Mouse (Mus musculus) forebrain, embryonic 10.5 days (tissue): ENCODE measurements at regions not wholly inside any gene's neighbourhood (a gene's known extent, or its start where the extent isn't known, plus 50 kb on each side); places are given as distances from the start of the nearest gene placed in this dataset.
"Not testable (repeated sequence)": the region's sequence is repeated elsewhere in the genome, so short reads cannot be mapped to it uniquely, and the experiment has no call there.

Source experiments
- DNase-seq: peaks from one replicate; pipeline ENCODE4 v3.0.0-alpha.2; 2017; ENCODE audit warnings: low spot score; ENCODE audit errors: extremely low spot score
- H3K27ac ChIP-seq: fragments of 300-500 bp; sonication (generic); 2 replicates; pipeline ENCODE4 v1.5.1; 2016; ENCODE audit warnings: mild to moderate bottlenecking
- H3K27me3 ChIP-seq: fragments of 300-500 bp; sonication (generic); 2 replicates; pipeline ENCODE4 v1.6.1; 2016; ENCODE audit warnings: mild to moderate bottlenecking; ENCODE audit not compliant: poor library complexity, severe bottlenecking
- H3K36me3 ChIP-seq: fragments of 300-500 bp; sonication (generic); replicated peaks from 2 replicates; pipeline ENCODE4 v1.6.1; 2016; ENCODE audit warnings: mild to moderate bottlenecking, moderate library complexity
- H3K4me1 ChIP-seq: fragments of 300-500 bp; sonication (generic); 2 replicates; pipeline ENCODE4 v1.6.1; 2016
- H3K4me3 ChIP-seq: fragments of 300-500 bp; sonication (generic); 2 replicates; pipeline ENCODE4 v1.5.1; 2016; ENCODE audit warnings: mild to moderate bottlenecking, moderate library complexity
- H3K9me3 ChIP-seq: fragments of 300-500 bp; sonication (generic); 2 replicates; pipeline ENCODE4 v1.6.1; 2016; ENCODE audit warnings: mild to moderate bottlenecking, moderate library complexity
- WGBS: fragments of 180-500 bp; shearing (Covaris S2); methylation state at CpG from one replicate; pipeline ENCODE4 v1.1.7; 2016; 5-methylcytosine and 5-hydroxymethylcytosine counted together

DNA sequence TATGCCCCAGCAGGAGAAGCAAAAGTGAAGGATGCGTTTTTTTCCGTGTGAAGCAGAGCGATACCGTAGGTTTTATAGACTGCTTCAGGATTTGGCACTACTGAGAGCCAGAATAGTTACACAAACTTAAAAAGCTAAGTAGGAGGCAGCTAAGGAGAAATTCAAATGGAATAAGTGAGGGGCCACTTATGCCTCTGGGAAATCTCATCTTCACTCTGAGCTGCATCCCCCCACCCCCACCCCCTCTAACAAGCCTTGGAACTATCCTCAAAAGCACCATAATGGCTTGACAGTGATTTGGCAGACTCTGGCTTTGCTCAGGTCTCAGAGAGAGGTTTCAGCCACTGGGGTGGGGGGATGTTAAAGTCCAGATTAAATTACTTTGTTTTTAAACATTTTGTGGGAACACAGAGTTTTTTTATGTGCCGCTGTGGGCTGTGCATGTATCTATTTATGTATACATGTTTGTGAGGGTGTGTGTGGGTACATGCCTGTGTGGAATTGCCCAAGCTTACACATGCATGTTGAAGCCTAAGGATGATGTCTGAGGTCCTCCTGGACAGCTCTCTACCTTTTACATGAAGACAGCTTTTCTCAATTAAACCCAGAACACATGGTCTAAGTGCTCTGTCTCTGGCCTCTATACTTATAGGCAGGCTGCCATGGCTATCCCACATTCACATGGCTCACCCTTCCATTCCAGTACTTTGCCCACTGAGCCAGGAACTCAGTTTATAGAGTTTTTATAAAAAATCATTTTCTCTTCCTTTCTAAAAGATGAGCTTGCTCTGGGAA lies 396.6 kb downstream of the Epm2a start:
- no peak overlapping the region for H3K27ac ChIP-seq
- no peaks in the 10 kb centered on the region for H3K4me1 ChIP-seq
- H3K9me3 ChIP-seq, result no peaks in the 10 kb centered on the region
- no peaks in the 10 kb centered on the region for H3K36me3 ChIP-seq
- no peak overlapping the region for H3K4me3 ChIP-seq
- WGBS, result 92% methylated on average over 5 of the region's 5 CpGs
- no peak for DNase-seq
- no peaks in the 10 kb centered on the region for H3K27me3 ChIP-seq

DNA sequence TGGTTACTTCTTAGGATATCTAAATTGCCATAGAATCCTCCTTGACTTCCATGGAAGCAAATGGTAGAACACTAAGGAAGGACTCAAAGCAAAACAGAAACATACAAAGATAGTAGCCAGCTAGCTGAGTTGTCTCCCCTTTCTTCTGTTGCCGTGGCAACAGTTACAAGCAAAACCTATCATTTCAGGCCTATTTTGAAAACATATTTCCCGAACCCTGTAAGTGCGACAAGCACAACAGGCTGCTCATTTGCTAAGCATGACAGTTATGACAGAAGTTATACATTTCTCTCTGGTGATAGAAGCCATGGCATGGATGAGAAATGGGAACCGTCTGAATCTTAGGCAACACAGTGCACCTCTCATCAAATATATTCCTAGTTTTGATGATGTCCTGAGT lies 402.4 kb downstream of the Epm2a start:
- Histone ChIP-seq H3K27me3 (no peaks in the 10 kb centered on the region), H3K4me1 (no peaks in the 10 kb centered on the region), H3K4me3 (no peak overlapping the region), H3K36me3 (no peaks in the 10 kb centered on the region), H3K9me3 (no peaks in the 10 kb centered on the region), H3K27ac (no peak overlapping the region)
- no peak for DNase-seq
- 90% methylated on average over 4 of the region's 4 CpGs for WGBS

DNA sequence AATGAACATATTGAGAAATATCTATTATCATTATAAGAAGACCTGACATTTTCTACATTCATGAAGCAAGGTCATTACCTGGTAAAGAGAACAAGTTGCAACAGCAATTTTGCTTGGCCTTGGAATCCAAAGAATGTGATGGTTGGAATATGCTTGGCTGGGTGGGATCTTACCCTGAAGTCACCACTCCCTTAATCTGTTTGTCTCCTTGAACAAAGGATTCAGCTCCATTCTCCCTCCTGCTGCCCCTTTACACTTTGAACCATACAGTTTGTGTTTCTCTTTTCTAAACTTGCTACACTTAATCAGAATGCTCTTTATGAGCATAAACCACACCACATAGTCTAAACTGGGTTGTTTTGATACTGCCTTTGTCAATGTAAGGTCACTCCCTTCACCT lies 403.8 kb downstream of the Epm2a start:
- Histone ChIP-seq H3K36me3 (no peaks in the 10 kb centered on the region), H3K27ac (no peak overlapping the region), H3K9me3 (no peaks in the 10 kb centered on the region), H3K4me3 (no peak overlapping the region), H3K4me1 (no peaks in the 10 kb centered on the region), H3K27me3 (no peaks in the 10 kb centered on the region)
- DNase-seq, result no peak

DNA sequence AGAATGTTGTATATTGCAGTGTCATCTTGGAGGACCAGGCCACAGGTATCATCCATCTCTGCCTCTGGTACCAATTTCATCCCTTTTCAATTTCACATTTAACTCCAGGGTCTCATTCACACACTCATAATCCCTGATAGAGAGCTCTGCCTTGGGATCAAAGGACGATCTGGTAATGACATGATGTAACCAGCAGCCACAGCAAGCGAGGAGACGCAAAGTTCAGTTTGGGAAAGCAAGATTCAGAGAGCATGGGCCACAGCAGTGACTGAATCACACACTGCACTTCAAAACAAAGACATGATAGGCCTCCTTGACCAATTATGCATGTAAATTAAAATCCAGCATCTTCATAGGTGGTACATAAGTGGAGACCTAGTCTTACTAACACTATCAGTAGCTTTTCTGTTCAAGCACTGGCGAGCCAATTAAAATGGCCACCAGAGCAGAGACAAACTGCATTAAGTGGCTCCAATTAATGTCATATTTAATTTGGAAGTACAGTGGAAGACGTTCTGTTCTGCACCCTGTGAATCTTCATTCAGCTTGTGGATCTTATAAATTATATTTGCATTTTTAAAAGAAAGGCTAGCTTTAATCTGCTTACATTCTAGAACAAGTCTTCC lies 412.0 kb downstream of the Epm2a start:
- Histone ChIP-seq H3K27me3 (no peaks in the 10 kb centered on the region), H3K4me3 (no peak overlapping the region), H3K9me3 (no peaks in the 10 kb centered on the region), H3K27ac (no peak overlapping the region), H3K36me3 (no peaks in the 10 kb centered on the region), H3K4me1 (no peaks in the 10 kb centered on the region)
- DNase-seq, result no peak
- 85% methylated on average over 5 of the region's 5 CpGs for WGBS

DNA sequence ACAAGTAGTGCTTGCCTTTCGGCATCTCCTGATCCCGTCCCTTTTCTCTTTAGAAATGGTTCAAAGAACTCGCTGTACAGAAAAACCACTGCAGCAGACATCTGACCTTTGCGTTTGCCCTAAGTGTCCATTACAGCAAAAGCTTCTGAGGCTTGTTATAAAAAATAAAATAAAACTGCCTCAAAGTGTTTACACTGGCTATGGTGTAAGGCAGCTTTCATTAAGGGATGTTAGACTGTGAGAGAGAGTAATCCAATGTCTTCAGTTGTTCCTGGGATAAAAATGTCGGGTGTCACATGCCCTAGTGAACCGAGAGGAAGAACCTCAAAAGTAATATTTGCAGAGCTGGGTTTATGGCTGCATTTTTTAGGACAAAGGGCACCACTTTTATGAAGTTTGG lies 434.7 kb downstream of the Epm2a start:
- no peaks in the 10 kb centered on the region for H3K27me3 ChIP-seq
- no peak overlapping the region for H3K4me3 ChIP-seq
- no peak for DNase-seq
- H3K4me1 ChIP-seq, result no peaks in the 10 kb centered on the region
- no peaks in the 10 kb centered on the region for H3K36me3 ChIP-seq
- 90% methylated on average over 6 of the region's 6 CpGs for WGBS
- no peak overlapping the region for H3K27ac ChIP-seq
- H3K9me3 ChIP-seq, result peaks cover 16% of the 10 kb centered on the region

DNA sequence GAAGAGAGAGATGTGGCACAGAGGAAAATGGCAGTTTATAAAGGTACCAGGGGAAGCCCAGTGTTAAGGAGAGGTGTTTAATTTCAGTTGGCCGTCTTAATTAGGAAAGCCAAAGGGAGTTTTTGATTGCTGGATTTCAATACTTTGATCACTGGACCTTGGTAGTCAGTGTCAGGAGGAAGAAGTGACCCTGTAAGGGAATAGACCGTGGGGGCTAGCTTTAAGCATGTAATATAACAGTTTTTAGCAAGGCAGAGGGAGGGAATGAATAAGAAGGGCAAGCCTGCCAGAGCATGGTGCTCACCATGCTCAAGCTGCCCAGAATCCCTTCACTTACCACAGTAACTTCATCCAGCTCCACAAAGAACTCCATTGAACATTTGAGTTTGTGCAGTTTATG lies 437.1 kb downstream of the Epm2a start:
- peaks cover 10% of the 10 kb centered on the region for H3K9me3 ChIP-seq
- H3K27ac ChIP-seq, result no peak overlapping the region
- no peaks in the 10 kb centered on the region for H3K27me3 ChIP-seq
- no peaks in the 10 kb centered on the region for H3K4me1 ChIP-seq
- no peaks in the 10 kb centered on the region for H3K36me3 ChIP-seq
- no peak for DNase-seq
- H3K4me3 ChIP-seq, result no peak overlapping the region
- 86% methylated on average over 2 of the region's 2 CpGs for WGBS

DNA sequence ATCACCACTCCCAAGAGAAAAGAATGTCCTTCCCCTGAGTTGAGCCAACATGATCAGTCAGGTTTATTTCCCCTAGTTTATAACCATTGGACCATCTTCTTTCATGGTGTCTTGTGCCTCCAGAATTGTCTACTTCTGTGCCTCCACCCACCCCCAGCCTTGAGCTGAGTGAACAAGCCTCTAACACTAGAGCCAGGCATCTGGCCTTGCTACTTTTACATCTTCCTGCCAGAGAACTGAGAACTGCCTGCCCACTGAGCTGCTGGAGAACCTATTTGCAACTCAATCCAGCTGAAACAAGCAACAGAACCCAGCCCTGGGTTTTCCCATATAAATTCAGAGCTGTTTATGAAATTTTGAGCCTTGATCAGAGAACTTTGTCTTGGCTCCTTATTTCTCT lies 444.0 kb downstream of the Epm2a start:
- DNase-seq, result no peak
- Histone ChIP-seq H3K36me3 (no peaks in the 10 kb centered on the region), H3K4me1 (no peaks in the 10 kb centered on the region), H3K27me3 (no peaks in the 10 kb centered on the region), H3K27ac (no peak overlapping the region), H3K4me3 (no peak overlapping the region), H3K9me3 (no peaks in the 10 kb centered on the region)

DNA sequence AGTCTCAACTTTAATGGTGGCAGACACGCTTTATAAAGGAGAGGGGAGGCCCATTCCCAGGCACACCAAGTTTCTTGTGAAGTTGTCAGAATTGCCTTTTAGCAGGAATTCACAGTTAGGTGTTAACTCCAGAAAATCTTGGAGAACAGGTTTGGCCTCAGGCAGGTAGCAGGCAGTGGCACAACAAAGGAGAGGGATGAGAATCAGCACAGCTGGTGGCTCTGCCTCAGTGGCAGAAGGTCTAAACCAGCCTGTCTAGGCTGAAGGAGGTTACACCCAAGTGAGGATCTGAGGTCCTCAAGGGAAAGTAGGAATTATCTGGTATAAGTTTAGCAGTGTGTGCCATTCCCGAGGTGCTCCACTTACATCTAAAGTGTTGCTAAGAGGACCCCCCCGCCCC lies 456.3 kb downstream of the Epm2a start:
- no peaks in the 10 kb centered on the region for H3K9me3 ChIP-seq
- no peak for DNase-seq
- 0 out of 2 replicates have a peak, but pooled peaks cover 5% of the 10 kb centered on the region for H3K4me1 ChIP-seq
- no peaks in the 10 kb centered on the region for H3K27me3 ChIP-seq
- no peak overlapping the region for H3K4me3 ChIP-seq
- WGBS, result 85% methylated on average over 3 of the region's 3 CpGs
- H3K36me3 ChIP-seq, result no peaks in the 10 kb centered on the region
- no peak overlapping the region for H3K27ac ChIP-seq

DNA sequence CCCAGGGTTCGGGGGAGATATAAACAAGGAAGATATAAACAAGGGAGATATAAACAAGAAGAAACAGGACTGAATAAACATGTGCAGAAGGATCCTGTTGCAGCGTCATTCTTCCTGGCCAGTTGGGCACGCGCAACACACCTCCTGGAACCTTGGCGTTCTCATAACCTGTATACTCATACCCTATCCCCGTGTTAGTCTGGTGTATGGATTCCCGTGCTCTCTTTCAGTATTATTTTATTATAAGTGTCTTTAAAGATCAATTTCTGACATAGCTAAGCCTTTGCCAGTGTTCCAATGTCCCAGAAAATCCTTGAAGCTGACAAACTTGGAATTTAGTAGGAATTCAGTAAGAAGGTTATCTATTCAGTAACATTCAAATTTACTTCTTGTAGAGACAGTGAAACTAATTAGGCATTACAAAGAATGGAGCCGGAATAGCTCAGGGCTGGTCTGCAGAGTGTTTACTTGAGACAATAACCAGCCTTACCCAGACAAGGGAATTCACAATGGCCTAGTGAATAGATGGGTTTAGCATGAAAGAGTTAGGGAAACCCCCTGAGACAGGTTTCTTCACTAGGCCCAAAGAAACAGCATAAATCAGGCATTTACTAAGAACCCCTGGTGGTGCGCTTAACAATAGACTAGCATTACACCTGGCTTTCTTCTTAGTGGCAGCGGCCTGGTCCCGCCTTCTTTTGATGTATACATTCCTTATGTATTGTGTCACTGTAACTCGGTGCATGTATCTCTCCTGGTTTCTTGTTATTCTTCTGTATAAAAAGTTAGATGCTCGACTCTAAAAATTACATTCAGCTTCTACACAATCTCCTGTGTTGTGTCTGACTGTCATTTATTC lies 458.4 kb downstream of the Epm2a start:
- not testable (repeated sequence) for H3K36me3 ChIP-seq, H3K4me3 ChIP-seq, DNase-seq, H3K9me3 ChIP-seq, H3K27ac ChIP-seq, H3K27me3 ChIP-seq, H3K4me1 ChIP-seq
- WGBS, result 79% methylated on average over 13 of the region's 13 CpGs

DNA sequence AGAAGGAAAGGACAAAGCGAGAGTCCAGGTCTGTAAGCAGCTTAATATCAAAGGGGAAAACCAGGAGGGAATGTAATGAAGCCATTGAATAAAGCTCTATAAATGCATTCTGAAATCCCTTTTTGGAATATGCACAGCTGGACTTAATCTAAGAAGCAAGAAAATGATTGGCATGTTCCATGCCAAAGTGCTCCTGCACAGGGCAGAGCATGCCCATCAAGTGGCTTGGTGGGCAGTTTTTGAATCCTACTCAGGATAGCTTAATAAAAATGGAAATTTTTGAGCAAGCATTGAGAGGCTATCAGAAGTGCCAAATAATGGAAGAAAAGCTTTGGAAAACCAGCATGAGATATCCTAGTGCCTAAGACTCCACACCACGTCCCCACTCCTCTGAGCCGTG lies 466.1 kb downstream of the Epm2a start:
- Histone ChIP-seq H3K27me3 (no peaks in the 10 kb centered on the region), H3K4me1 (no peaks in the 10 kb centered on the region), H3K27ac (no peak overlapping the region), H3K9me3 (no peaks in the 10 kb centered on the region), H3K36me3 (no peaks in the 10 kb centered on the region), H3K4me3 (no peak overlapping the region)
- WGBS, result 72% methylated on average over 3 of the region's 3 CpGs
- no peak for DNase-seq

DNA sequence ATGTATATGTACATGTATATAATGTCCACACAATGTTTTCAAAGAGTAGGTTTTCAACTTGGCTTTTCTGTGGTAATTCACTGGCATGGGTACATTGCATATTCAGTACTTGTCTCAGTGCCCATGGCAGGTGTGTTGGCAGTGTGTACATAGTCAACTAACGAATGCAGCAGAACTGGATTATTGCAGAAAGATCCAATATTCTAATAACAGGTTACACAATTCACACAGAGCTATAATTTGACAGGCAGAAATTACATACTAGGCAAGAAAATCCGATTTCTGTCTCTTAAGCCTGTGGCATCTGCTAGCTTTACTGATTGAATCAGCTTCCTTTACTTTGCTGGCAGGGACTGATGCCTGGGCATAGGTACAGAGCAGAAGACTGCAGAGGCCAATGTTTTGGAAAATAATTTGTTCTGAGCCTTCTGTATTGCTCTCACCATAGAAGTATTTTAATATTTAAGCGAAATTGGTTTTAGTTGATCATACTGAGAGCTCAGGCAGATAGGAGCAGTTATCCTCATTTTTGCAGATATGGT lies 479.3 kb downstream of the Epm2a start:
- DNase-seq, result no peak
- Histone ChIP-seq H3K4me1 (no peaks in the 10 kb centered on the region), H3K4me3 (no peak overlapping the region), H3K36me3 (no peaks in the 10 kb centered on the region), H3K9me3 (no peaks in the 10 kb centered on the region), H3K27ac (no peak overlapping the region), H3K27me3 (no peaks in the 10 kb centered on the region)
- WGBS, result 83% methylated on average over 3 of the region's 3 CpGs

DNA sequence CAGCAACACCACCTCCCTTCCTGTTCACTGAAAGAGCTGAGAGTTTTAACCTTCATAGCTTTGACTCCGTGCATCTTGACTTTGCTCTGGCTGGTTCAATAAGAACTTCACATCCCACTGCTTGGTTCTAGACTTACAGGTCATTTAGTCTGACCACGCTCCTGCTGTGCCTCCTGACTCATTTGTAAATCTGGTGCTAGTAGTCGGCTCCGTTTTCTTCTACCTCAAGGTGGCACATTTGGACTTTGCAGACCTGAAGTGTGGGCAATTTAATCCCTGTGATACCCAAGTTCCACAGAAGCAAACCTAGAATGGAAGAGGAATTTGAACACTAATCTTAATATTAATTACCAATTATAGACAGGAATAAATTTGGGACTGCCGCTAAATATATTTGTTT lies 497.9 kb downstream of the Epm2a start:
- Histone ChIP-seq H3K4me1 (peaks cover under 1% of the 10 kb centered on the region), H3K36me3 (no peaks in the 10 kb centered on the region), H3K4me3 (no peak overlapping the region), H3K9me3 (no peaks in the 10 kb centered on the region), H3K27me3 (no peaks in the 10 kb centered on the region), H3K27ac (no peak overlapping the region)
- WGBS, result 86% methylated on average over 5 of the region's 5 CpGs
- DNase-seq, result no peak

DNA sequence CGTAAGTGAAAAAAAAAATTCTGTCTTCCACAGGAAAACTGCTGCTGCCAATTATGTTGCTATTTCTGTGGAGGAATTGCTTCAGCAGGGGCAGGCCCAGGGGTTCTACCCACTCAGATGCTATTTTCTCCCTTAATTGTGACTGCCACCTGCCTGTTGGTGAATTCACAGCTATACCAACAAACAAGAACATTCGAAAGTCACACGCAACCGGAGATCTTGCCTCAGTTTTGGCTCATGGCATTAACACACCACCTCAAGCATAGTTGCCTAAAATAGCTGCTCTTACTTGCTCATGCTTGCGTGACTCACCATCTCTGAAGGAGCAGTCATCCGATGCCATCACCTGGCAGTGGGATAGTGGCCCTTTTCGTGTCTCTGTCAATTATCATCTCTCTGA lies 498.3 kb downstream of the Epm2a start:
- Histone ChIP-seq H3K4me3 (no peak overlapping the region), H3K27me3 (no peaks in the 10 kb centered on the region), H3K36me3 (no peaks in the 10 kb centered on the region), H3K4me1 (peaks cover 5% of the 10 kb centered on the region), H3K27ac (no peak overlapping the region), H3K9me3 (no peaks in the 10 kb centered on the region)
- no peak for DNase-seq
- WGBS, result 92% methylated on average over 7 of the region's 7 CpGs
